Mouse (Mus musculus): ENCODE results near the gene Igfbp7. TPM values are rescaled to one million over a fixed set of nuclear protein-coding genes. Genes with fewer than 3 reads are reported as not detected.
"Not testable (repeated sequence)": the region's sequence is repeated elsewhere in the genome, so short reads cannot be mapped to it uniquely, and the experiment has no call there.

Gene Igfbp7
- under 1 TPM in 1 of 2 experiments, not detected in 1; 0.44 TPM for polyA plus RNA-seq (2017; shearing (Covaris generic))

DNA sequence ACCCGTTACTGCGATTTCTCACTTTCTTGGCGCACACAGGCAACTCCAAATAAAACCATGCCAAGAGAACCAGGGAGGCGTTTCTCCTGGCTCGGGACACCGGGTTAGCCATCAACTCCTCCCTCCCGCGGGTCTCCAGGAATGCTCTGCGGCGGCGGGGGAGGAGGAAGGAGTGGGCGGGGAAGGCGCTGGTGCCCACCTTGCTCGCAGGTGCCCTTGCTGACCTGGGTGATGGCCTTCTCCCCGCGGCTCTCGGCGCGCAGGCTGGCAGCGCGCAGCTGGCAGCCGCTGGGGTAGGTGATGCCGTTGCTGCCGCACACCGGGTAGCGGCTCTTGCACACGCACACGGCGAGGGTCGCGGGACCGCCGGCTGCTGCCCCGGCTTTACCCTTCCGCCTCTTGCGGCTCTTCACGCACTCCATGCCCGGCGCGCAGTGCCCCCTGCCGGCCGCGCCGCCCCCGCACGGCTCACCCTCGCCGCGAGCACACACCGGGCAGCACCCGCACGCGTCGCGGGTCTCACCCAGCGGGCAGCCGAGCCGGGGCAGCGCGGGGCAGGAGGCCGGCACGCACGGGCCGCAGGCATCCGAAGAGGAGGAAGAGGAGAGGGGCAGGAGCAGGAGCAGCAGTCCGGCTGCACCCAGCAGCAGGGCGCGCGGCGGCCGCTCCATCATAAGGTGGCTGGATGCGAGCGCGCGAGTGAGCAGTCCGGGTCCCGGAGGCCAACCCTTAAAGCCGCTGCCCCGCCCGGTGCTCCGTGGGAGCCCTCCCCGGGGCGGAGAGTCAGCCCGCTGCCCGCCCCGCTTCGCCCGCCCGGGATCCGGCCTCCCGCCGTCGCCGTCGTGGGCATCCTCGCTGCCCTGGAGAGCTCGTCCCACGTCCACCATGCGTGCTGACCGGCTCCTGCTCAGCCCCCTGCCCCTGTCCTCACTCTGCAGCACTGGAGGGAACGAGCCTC lies at the start of gene Igfbp7:
Gene Igfbp7 (minus strand): TSS at position 701 of the 958 bp plus-strand sequence.
- ATAC-seq: peak; percentile 69

DNA sequence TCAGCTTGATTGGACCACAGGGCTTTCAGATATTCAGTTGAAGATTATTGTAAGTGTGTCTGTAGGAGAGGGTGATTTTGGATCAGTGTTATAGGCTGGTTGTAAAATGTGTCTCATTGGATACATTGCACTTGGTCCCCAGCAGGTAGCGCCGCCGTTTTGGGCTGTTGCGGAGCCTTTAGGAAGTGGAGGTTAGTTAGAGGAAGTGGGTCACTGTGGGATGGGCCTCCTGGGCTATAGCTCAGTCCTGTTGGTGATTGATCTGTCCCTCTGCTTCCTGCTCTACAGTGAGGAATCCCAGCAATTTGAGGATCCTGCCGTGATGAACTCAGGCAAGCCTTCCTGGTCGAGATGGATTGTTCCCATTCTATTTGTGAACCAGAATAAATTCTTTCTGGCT lies 44.3 kb upstream of the Igfbp7 start:
- no peak for ATAC-seq

DNA sequence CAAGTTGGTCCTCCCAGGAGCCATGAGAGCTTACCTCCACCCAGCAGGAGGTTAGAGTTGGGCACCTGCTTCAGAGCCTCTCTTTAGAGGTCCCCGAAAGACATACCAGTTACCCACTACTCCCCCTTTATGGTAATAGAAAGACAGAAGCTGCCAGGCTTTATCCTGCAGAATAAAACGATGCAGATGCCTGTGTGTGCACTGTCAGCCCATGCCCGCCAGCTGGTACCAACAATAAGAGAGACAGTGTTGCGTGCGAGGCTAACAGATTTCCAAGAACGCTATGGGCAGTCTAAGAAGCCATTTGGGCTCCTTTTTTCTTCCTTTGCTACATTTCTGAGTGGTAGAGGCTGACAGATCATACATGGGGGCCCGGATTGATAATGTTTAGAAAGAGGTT lies 41.7 kb upstream of the Igfbp7 start:
- ATAC-seq: no peak

DNA sequence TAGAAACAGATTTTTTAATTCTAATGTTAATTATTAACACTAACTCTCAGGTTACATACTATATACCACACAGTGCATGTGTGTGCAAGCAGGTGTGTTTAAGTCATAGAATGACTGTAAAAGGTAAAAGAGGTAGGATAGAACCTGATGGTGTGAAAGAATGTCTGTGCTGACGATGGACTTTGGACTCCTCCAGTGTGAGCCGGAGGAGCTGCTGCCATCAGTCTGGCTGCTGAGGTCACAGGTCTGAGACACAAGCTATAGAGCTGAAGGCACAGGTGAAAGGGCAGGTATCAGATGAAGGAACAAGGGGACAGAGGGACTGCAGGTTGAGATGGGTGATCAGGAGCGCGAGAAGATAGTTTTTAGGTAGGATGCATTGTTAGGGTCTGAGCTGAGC lies 37.6 kb upstream of the Igfbp7 start:
- ATAC-seq: no peak

DNA sequence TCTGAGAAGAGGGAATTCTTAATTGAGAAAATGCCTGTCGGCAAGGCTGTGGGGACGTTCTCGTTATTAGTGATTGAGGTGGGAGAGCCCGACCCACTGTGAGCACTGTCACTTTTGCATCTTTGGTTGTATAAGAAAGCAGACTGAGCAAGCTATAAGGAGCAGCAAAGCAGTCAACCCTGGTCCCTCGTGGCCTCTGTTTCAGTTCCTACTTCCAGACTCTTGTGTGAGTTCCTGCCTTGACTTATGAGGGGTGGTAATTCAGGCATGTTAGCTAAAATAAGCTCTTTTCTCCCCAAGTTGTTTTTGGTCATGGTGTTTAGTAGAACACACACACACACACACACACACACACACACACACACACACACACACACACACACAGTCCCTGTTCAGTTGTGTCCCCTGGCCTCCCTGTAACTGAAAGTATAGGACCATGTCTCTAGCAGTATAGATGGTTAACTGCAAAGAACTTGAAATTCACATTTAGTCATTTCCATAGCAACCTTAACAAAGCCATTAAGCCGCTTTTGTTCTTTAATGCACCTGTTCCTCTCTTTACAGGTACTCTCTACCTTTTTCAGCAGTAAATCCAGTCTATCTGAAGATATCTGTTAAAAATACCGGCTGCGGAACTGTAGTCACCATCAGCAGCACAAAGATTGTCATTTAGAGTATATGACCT lies 36.2 kb upstream of the Igfbp7 start:
- ATAC-seq: no peak

DNA sequence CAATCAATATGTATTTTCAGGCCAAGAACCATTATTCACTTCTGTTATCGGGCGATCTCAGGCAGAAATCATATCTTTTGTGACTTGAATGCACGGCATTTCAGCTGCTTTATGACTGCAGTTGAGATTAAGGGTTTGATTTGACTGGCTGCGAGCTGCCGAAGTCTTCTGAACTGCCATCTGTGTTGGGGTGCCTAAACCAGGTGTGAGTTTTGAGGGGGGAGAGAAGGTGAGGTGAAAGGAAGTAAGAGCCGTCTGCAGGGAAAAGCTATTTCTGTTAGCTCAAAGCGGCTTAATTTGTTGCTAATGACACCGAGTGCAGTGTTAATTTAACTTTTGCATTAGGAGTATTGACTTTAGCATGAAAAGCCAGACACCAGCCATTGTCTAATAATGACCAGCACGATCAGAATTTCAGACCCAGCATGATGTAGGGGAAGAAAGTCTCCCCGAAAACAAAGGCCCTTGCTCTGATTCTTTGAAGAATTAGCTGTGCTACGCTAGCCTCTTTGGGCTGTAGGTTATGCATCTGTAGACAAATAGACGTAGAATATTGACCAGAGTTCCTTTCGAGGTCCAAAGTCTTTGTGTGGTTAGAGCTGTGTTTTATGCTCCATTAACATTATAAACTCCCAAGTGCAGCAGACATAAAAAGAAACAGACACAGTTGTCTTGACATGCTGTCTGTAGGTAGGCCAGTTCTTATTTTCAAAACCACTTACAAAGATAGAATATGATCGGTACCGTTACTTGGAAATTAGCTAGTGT lies 35.2 kb upstream of the Igfbp7 start:
- no peak for ATAC-seq

DNA sequence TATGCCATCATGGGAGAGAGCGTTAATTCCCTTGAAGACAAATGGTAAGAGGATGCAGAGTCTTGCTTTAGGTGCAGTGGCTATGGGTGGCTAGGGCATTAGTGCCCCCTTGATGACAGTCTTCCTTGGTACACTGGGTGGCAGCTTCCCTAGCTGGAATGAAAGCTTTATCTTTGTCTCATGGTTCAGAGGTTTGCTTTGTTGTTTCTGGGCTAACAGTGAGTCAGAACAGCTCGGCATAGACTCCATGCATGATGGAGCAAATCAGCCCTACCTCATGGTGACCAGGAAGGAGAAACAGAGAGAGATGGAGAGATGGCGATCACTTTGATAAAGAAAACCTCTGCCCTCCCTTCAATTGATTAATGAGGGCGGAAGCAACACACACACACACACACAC lies 28.5 kb upstream of the Igfbp7 start:
- no peak for ATAC-seq

DNA sequence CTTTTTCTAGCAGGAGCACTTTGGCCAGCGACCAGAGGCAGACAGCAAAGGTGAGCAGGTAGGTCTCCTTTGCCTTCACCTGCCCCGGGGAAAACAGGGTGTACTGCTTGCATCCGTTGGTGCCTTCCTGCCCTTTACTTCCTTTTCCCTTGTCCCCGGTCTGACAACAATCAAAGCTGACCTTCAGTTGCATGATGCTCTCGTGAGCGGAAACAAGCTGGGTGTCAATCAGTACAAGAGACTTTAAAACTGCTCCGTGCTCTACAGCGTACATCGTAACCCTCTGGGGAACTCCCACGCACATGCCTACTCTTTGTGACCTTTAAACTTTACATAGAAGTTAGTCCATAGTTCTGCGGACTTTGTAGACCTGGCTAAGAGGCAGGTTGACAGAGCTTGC lies 26.2 kb upstream of the Igfbp7 start:
- ATAC-seq: peak; percentile 43

DNA sequence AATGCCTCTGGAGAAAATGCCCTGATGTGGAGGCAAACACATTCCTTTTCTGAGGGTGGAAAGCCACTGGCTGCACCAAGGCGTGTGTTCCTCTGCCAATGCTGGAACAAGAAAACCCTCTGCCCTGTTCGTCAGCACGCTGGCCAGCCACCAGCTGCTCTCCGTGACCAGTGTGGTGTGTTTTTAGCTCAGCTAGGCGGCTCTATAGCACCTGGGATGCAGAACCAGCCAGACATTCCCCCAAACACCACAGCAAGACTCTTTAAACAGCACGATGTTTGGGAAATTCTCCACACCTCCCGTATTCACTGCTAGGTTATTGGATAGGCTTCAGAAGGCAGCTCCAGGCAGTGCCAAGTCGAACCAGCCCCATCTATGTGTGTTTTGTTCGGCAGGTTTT lies 25.7 kb upstream of the Igfbp7 start:
- no peak for ATAC-seq

DNA sequence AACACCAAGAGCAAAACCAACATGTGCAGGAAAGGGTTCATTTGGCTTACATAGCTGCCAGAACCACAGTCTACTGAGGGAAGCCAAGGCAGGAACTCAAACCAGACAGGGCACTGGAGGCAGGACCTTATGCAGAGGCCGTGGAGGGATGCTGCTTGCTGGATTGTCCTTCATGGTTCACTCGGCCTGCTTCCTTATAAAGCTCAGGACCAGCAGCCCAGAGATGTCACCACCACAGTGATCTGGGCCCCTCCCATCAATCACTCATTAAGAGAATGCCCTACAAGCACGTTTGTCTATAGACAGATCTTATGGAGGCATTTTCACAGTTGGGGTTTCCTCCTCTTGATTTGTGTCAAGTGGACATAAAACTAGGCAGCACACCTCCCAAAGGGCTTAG lies 25.3 kb upstream of the Igfbp7 start:
- no peak for ATAC-seq

DNA sequence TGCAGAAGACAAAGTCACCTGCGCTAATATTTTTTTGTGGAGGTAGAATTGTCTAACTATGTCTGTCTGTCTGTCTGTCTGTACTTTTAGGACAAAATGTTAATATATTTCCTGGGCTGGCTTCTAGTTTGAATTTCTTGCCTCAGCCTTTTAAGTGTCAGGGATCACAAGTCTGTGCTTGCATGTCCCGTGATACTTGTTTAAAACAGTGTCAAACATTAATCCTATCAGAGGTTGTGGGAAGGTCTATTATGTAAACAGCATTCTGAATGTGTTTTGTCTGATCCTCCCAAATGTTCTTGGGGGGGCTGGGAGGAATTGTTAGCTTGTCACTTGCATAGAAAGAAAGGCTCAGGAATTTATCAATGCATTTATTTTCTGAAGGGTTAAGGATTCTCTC lies 24.6 kb upstream of the Igfbp7 start:
- ATAC-seq: no peak

DNA sequence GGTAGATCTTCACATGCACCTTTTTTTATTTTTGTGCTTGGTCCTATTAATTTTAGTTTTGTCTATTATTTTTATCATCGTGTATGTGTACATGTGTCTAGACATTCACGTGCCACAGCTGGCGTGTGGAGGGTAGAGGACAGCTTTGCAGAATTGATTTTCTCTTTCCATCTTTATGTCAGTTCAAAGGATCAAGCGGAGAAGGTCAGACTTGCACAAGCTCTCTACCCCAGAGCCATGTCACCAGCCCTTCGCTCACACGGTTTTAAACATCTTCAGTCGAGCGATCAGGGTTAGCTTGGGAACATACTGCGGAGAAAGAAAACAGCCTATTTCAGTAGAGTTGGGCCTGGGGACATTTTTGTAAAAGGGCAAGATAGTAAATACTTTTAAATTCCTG lies 23.2 kb upstream of the Igfbp7 start:
- ATAC-seq: no peak

DNA sequence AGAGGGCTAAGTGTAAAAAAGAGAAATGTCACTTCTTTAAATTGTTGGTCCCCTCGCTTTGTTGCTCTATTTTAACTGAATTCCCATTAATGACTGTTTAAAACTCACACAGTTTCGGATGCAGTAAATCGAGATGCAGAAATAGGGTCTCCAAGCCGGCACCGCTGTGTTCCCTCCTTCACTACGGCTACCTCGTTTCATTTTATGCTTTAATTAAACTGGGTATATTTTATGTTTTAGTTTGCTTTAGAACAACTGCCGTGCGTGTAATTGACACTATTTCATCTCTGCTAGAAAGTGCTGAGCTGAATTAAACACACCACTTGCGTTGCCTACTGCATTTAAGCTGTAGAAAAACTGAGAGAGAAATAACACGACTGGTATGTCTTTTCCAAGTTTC lies 22.6 kb upstream of the Igfbp7 start:
- ATAC-seq: no peak

DNA sequence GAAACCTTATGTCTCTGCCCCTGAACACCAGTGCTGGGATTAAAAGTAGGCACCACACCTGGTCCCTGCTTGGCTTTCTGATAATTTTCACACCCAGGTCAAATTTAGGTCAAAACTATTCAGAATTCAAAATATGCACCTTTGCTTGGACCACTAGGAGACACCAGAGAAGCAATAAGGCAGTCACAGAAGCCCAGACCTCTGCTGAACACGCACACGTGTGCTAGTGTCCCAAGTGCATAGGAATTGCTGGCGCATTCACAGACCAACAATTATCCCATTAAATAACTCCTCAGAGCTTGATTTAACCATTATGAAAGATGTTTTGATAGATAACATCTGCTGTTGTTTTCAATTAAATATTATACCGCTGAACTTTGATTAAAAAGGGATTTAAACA lies 22.2 kb upstream of the Igfbp7 start:
- ATAC-seq: no peak

DNA sequence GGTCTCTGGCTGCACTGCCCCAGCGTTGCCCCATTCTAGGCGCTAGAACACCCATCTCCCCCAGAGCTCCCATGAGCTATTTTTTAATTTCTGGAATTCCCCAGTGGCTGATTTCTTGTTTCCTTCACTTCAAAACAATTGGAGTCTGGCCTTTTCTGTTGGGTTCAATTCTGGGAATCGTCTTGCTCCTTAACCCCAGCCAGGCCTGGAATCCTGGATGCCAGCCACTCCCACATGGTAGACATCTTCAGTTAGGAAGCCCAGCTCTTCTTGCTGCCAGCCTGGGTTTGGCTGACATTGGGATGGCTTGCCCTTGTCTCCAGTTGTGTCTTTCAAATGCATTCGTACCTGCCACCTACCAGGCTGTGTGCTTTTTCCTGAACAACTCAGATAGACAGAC lies 20.7 kb upstream of the Igfbp7 start:
- ATAC-seq: no peak

DNA sequence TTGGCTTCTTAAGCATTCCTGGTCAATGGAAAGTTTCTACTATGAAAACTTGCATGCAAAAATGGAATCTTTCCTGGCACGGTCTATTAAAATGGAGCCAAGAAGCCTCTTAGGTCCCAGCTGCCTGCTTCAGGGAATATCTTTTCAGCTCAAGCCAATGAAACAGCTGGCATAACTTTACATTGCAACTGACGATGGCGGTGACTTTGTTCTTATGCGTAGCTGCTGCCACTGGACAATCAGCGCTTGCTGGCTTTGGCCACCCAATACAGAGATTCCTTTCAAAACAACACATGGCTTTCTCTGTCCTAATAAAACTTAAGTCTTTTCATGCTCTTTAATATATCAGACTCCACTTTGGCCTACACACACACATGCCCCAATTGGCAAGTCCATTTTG lies 20.1 kb upstream of the Igfbp7 start:
- ATAC-seq: no peak

DNA sequence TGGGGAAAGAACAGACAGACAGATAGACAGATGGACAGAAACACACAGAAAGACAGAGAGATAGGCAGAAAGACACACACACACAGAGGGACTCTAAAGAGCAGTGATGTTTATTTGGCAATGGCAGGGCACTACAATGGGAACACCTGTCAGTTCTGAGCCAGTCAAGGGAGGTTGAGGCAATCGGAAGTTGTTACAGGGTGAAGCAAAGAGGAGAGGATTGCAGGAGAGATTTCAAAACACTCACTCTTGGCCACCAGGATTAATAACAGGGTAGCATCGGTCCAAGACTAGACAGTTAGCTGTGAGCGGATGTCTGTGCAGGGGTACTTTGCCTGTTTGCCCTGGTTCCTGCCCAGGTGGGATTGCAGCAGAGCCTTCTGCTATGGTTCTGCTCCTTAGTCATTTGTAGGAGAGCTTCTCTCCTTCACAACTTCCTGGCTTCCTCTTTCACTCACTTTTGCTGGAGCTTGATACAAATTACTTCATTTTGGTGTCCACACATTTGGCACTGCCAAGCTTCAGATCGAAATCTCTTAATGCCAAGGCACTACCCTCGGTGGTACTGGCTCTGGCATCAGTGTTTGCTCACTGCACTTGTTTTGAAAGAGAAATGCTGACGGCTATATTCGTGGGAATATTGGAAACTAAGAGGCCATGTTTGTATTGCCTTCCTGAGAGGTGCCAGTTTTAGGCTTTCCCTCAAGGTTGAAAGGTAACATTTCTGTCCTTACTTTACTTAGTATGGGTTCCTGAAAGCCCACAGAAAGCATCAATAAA lies 18.1 kb upstream of the Igfbp7 start:
- no peak for ATAC-seq

DNA sequence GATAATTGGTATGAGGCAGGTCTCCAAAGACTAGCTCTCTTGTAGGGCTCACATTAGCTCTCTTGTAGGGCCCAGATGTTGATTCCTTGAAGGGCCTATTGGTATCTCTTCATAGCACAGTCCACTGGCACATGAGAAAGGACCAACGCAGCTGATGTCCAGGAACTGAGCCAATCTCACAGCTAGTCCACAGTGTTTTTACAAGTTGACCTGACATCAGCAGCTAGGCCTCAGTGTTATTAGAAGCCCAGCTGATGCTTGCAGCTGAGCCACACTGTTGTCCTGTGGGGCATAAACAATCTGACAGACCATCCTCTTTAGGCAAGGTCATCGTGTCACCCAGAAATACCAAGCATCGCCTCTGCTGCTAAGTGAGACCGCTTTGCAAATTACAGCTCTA lies 11.7 kb upstream of the Igfbp7 start:
- not testable (repeated sequence) for ATAC-seq

DNA sequence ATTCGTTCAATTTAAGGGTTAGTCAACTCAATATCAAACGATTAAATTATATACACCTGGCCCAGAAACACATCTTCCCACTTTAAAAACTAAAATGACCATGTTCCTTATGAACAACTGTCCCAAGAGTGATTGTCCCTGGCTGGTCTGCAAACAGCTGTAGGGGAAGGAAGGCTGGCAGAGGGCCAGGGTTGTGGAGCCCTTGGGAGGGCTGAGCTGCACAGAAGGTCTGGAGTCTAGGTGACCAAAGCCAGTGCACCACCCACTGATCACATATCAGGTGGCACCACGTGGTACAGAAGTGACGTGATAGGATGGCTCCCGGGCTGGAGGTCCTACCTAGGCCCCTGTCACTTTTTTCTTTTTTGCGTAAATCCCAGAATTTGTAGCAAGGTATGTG lies 8.2 kb upstream of the Igfbp7 start:
- no peak for ATAC-seq

DNA sequence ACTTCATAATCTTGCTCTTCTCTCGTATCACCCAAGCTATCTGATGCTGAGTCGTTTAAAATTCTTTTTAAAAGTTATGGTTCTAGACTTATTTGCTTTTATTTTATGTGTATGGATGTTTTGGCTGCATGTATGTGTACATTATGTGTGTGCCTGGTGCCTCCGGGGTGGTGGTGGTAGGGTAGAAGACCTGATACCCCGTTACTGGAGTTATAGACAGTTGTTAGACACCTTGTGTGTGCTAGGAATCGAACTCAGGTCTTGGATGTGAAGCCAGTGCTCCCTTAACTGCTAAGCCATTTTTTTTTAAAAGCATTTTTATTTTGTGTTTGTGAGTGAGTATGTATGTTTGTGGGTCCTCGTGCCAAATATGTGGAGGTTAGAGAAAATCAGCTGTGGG lies 689 bp upstream of the Igfbp7 start:
- ATAC-seq: no peak

DNA sequence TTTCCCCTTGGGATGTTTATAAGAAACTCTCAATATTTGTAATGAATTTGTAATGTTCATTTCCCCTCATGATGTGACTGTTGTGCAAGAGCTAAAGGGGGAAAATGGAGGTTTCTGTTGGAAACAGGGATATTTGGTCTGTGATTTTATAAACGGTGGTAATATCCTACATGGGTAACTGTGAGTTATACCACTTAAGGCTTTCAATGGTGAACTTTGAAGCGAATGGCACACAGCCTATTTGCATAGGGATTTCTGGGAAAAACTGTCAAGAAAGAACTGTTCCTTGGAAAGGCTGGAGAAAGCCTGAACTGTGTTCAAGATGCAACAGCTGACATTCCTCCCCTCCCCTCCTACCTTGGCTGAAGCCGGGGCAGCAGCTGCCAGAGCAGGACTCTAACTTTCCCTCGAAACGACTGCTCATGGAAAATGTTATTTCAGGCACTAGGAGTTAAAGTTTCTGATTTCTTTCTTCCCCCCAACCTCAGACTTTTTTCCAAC lies 1.4 kb downstream of the Igfbp7 start:
- no peak for ATAC-seq

DNA sequence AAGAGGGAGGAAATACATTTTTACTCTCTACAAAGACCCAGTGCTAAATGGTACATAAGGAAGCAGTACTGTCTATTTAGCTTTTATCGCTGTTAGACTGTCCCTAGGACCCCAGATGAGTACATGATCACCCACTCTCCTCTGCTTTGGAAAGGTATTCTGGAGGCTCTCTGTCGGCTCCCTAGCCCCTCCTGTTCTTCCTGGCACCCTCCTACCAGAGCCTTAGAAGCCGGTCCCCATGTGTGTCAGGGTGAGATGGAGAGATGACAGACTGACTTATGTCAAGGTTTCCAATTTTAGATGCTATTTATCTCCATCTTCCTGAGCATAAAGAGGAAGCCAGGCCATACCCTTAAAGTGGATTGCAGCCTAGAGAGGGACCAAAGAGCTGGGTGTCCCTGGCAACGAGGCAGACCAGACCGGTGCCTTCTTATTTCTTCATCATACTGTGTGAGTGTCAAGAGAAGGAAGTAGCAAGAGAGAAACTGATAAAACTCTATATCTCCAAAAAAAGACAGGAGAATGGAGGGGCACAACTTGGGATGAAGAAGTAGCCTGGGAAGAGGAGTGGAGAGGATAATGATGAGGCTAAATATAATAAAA lies 2.3 kb downstream of the Igfbp7 start:
- no peak for ATAC-seq

Measured in activated CD4-positive, CD25-positive, alpha-beta regulatory T cell, adult 4 months (primary cell).